Mouse (Mus musculus) ES-CJ7 (cell line): ENCODE measurements around the gene Naa60.

Experiments
- DNase-seq: peaks from one replicate; pipeline ENCODE4 v3.0.0; 2011; ENCODE audit warnings: low read depth, low spot score

The Naa60 gene

DNA sequence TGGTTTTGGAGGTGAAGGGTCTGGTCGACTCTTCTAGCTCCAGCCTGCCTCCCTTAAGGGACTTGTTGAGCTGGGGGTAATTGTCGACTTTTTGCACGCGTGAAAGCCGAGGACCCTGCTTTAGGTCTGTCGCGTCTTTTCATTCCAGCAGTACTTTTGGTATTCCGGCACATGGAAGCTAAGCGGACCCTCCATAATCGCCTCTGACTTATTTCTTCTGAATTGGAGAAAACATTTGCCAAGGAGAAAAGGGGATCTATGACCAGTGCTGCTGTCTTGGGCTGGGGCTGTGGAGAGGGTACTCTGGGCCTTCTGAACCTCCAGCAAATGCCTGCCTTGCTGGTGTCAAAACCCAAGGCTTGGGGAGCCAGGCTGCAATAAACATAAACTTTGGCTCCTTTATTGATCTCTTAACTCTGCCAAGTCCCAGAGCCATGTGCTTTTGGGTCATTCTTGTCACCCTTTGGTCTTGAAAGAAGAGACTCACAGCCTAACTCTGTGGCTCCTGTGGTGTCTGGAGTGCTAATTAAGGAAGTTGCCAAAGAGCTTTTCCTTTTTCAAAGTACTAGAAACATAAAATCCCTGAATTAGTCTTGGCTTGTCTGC lies 13.0 kb downstream of the Naa60 start:
- DNase-seq = no peak

DNA sequence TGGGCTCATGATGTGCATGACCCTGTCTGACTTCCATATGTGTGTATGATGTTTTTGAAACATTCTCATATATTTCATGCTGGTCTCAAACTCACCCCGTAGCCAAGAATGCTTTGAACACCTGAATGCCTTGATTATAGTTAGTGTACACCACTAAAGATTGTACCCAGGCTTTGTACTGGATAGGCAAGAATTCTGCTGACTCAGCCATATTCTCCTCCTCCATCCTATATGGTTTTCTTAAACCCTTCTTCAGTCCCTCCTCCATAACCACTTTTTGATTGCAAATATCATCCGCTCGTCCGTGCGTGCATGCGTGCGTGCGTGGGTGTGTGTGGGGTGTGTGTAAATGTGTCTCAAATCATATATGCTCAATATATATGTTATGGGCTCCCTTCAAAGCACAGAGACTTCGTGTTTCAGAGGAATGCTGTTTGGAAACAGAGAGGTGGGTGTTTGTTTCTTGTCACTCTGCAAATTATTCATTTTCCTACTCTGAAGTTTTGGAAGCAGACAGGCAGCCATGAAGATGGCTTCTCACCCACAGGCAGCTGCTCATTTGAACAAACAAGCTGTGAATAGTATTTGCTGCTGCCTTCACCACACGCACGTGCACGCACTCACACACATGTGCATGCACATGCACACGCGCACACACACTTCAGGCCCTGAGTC lies 19.6 kb downstream of the Naa60 start:
- no peak for DNase-seq

DNA sequence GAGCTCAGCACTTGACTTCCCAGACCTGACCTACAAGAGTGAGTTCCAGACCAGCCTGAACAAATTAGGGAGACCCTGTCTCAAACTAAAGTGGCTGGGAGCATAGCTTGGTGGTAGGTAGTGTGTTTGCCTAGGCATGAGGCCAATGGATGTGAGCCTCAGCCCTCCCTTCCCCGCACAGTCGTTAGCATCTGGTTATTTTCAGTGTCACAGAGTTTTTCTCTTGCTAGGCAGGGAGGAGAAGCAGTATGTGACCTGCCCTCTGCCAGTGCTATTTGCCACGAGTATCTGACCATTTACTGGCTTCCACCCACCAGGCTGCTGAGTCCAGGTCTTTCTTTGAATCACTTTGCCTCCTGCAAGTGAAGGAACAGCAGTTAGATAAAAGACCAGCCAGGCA lies 21.6 kb downstream of the Naa60 start:
- no peak for DNase-seq

DNA sequence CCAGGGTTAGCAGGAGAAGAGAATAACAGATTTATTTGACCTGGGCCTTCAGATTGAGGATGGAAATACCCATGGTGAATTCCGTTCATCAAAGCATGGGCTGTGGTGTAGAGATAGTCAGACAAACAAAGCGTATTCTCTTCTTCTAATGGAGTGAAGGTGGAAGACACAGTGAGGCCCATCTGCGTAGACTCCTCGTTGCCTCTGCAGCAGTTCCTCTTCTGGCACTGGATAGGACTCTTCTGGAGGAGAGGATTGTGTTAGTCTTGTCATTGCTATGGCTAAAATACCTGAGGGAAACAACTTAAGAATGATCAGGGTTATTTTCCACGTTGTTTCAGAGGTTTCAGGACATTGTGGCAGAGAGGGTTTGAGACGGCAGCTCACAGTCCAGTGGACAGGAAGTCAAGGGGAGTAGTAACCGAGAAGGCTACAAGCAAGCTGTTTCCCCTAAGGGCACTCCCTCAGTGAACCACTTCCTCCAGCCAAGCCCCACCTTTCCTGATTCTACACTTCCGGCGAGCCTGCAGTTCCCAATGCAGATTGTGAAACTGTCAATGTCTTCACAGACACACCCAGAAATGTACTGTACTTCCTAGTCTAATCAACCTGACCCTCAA lies 23.1 kb downstream of the Naa60 start:
- peak; percentile 52 for DNase-seq

DNA sequence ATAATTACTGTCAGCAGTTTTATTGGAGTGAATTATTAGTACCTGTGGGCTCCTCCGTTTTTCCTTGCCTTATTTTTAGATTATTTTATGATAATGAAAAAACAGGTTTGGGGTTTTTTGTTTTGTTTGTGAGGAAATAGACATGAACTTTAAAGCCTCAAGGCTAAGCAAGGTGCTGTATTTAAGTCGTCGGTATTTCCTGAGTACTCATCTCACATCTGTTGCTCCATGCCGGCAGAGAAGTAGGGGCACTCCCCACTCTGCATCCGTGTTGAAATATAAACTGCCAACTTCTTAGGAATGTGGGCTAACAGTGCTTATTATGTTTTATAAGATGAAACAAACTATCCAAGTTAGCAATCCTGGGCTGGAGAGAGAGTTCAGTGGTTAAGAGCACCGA lies 23.9 kb downstream of the Naa60 start:
- DNase-seq = no peak

DNA sequence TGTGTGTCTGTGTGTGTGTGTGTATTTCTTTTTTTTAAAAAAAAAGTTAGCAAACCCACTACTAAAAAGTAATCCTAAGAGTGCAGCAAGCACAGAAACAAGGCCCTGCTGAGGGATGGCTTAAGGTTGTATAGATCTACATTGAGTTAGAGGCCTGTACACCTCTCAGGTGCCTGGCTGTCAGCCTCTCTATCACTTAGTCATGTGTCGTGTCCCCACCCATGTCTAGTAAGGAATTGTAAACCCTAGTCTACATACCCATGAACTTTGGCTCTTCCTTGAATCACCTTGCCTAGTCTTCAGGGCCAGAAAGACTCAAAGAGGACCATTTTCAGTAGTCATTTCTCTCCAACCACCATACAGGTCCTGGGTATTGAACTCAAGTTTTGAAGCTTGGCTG lies 24.4 kb downstream of the Naa60 start:
- no peak for DNase-seq

DNA sequence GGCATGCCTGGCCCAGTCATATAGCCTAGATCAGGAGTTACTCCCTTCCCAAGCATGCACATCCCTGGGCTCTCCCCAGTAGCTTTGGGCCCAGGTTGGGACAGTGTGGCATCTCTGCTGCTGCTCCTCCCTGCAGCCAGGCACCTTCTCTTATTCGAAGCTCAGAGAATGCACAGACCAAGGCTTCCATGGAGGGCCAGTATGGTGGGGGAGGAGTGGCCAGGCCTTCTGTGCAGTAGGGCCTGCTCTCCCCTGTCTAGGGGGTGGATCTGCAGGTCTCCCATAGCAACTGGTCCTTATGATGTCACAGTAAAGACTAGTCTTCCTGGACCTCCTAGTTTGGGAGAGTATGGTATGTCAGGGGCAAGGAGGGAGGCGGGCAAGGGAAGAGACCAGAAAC lies 35.3 kb downstream of the Naa60 start:
- DNase-seq = no peak

DNA sequence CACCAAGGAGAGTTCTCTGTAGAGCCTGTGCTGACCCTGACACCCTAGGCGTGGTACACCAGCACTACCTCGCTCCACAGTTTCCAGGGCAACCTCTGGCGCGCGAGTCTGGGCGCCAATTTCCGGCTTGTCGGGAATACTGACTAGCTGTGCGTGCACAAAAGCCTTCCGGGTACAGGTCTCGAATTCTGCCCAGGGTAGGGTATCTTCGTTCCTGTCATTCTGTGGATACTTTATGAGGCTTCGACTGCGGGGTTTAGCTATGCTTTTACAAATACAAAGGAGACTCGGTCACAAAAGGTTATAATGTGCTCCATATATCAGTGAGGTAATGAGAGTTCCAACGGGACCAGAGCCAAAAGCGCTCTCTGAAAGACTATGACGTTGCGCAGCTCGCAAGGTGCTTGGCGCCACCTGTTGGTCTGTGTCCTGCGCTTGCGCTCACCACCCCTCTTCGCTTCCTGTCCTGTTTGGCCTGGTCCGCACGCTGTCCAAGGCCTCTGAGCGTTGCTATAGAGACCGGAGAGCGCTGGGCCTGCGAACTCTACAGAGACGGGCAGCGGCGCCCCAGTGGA lies 36.4 kb downstream of the Naa60 start, which contains the start of the genes 1700037C18Rik and Cluap1:
1700037C18Rik (minus strand) TSS at position 153 of the 575 bp plus-strand sequence.
Cluap1 (plus strand) TSS at position 265 of the 575 bp plus-strand sequence.
- DNase-seq = peak; percentile 95

DNA sequence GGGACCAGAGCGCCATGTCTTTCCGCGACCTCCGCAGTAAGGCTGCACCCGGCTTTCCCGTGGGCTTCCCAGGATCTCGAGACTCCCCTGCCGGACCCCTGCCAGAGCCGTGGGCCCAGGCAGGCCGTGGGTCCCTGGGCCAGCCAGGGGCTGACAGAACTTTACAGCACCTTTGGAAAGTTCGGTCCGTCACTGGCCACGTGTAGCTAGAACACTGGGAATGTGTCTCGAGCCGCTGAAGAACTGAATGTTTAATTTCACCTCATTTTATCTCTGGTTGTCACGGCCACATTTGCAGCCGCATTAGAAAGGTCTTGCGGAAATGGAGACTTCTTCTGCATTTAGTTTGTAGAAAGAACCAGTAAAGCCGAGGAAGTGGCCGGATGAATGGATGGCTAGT lies 36.9 kb downstream of the Naa60 start:
- DNase-seq = no peak

DNA sequence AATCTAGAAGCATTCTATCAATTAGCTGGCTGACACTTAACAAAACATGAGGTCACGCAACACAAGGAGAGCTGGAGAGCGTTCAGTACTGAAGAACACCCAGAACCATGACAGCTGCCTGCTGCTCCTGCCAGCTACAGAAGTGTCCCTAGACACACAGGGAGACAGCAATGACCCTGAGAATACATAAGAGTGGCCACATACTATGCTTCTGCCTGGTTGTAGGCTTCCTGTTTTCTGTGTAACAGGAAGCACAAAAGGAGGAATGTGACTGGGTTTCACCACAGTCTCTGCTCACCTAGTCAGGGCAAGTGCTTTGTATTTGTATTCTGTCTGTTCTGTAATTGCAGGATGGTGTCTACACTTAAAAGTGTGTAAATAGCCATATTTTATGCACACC lies 48.6 kb downstream of the Naa60 start:
- no peak for DNase-seq

DNA sequence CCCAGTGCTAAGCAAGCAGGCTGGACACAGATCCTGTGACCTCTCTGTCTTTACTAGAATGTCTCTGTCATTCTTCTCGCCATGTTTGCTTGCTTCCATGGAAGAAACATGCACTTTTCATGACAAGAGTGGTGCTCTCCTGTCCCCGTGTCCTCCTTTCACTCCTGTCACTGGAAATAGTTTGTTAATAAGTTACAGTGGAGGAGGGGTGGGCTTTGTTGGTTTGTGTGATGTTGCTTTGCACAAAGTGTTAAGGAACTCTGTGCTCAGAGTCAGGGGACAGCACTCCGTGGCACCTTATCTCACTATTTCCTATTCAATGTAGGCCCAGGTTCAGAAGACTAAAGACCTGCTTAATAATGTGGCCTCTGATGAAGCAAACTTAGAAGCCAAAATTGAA lies 51.3 kb downstream of the Naa60 start:
- DNase-seq = no peak

DNA sequence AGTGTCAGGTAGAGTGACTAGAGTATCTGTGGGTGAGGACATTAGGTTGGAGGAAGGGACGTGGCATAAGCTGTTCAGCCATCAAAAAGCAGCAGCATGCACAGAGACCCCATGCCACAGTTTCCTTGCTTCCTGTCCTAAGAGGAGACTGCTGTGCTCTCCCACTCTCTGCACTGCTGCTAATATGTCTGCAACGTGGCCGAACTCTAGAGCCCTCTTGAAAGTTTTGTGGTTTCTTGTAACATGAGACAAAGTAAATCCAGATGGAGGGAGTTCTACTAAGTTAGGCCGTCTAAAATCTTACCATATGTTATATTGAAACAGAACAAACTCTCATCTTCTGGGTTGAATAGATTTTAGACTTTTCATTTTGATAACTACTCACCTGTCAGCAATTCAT lies 51.8 kb downstream of the Naa60 start:
- no peak for DNase-seq

DNA sequence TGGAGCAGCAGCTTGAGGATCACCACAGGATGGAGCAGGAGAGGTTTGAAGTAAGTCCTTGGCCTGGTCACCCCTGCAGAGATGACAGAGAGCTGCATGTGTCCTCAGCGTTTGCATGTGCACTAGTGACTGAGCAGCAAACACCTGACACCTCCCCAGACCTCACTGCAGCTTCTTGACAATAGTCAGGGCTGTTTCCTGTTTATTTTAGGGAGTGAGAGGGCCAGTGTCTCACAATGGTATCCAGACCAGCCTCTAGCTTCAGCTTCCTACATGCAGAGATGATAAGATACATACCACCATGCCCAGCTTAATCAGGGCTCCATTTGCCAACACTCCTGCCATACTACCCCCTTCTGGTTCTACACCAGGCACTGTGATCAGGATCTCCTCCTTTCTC lies 56.4 kb downstream of the Naa60 start:
- no peak for DNase-seq

DNA sequence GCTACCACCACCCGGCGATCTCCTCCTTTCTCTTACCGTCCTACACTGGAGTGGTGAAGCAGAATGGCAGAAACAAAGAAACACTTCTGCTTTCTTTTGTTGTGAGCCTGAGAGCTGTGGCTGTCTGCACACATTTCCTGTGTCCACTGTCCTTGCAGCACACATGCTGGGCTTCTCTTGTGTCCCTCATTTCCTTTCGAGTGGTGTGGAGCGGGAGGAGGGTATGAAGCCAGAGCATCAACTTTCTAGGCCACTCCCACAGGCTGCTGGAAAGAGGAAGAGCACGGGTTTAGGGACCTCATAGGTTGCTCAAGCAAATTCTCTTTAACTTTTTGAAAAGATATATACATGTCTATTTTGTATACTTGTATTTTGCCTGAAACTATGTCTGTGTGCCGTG lies 57.0 kb downstream of the Naa60 start:
- no peak for DNase-seq

DNA sequence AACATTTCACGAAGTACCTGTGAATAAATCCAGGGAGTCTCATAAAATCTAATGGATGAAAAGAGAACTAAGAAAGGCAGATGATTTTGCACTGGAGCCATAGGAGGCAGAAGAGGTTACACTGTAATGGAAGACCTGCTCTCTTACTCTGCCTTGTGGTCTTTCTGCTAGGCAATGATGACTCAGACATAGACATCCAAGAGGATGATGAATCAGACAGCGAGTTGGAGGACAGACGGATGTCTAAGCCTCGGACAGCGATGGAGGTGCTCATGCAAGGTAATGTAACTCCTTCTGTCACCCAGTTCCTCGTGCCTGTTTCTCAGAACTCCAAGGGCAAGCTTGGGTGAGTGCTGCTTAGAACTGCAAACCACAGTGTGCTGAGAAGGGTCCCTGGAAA lies 61.4 kb downstream of the Naa60 start:
- DNase-seq = no peak

DNA sequence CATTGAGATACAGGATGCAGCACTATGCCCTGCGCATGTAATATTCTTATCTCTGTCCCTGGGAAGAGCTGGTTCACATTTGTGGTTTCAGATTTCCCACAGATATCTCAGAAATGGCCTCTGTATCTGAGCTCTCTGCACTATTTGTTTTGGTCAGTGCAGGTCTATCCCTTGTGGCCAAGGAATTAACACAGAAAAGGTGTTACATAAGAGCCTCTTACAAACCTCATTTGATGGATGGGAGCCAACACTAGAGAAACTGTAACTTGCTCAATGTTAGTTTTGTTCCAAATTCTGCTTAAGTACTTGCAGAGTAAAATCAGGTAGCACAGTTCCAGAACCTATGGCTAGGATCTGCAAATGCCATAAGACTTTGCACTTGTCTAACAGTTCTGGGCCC lies 61.9 kb downstream of the Naa60 start:
- DNase-seq = no peak

DNA sequence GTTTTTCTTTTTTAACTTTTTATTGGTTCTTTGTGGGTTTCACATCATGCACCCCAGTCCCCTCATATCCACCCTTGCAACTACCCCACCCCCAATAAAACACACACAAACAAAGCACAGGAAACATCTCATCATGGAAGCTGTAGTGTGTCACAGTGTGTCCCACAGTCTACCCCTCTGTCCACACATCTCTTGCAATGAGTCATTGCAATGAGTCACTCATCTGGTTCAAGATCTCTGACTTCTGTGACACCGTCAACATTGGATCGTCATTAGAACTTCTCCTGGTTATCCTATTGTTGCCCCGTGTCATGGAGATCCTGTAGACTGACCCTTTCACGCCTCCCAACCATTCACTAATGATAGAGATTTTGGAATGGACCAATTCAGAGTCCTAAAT lies 62.5 kb downstream of the Naa60 start:
- no peak for DNase-seq

DNA sequence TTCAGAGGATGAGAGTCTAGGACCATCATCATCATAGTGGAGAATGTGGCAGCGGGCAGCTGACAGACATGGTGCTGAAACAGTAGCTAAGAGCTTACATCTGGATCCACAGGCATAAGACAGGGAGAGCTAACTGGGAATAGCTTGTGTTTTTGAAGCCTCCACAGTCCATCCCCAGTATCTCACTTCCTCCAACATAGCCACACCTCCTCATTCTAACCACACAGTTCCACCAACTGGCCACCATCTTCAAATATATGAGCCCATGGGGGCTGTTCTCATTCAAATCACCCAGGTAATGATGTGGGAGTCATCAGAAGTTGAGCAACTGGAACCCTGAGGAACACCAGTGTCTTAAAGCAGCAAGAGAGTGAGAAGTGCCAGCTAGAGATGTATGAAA lies 79.0 kb downstream of the Naa60 start:
- DNase-seq = no peak
